Mouse (Mus musculus): ENCODE results near the gene Fam81a. TPM values are rescaled to one million over a fixed set of nuclear protein-coding genes. Genes with fewer than 3 reads are reported as not detected.

The Fam81a gene
- total RNA-seq, 2 experiments from 2014 or later: 20.2 to 20.8 TPM

GRCm38 (mm10) chr9:70067497-70067896 is 74.9 kb downstream of the Fam81a start:
- DNase-seq: no peak
- intact Hi-C loops (cut with DNase I): no loop called here

GRCm38 (mm10) chr9:70062012-70062411 is 80.3 kb downstream of the Fam81a start:
- no peak for DNase-seq
- intact Hi-C loops (cut with DNase I): no loop called here

GRCm38 (mm10) chr9:70053411-70053810 is 88.9 kb downstream of the Fam81a start:
- no peak for DNase-seq
- intact Hi-C loops (cut with DNase I): no loop called here

GRCm38 (mm10) chr9:70052730-70053129 is 89.6 kb downstream of the Fam81a start:
- intact Hi-C loops (cut with DNase I): no loop called here
- no peak for DNase-seq

GRCm38 (mm10) chr9:70049839-70050238 is 92.5 kb downstream of the Fam81a start:
- DNase-seq: no peak

GRCm38 (mm10) chr9:70049416-70049783 is 93.0 kb downstream of the Fam81a start:
- peak in 1 of 2 experiments; percentile 23 for DNase-seq
- intact Hi-C loops (cut with DNase I): no loop called here

More at GRCm38 (mm10) chr9:70049839-70050238, 92.5 kb downstream of the Fam81a start:
- intact Hi-C loops (cut with DNase I): no loop called here

GRCm38 (mm10) chr9:70048751-70049415 is 93.5 kb downstream of the Fam81a start:
- DNase-seq: peak; percentile 64 to 71
- intact Hi-C loops (cut with DNase I): no loop called here

GRCm38 (mm10) chr9:70048280-70048679 is 94.1 kb downstream of the Fam81a start:
- intact Hi-C loops (cut with DNase I): no loop called here
- DNase-seq: no peak

GRCm38 (mm10) chr9:70047839-70048238 is 94.5 kb downstream of the Fam81a start:
- intact Hi-C loops (cut with DNase I): no loop called here
- DNase-seq: no peak

GRCm38 (mm10) chr9:70046255-70046654 is 96.1 kb downstream of the Fam81a start:
- intact Hi-C loops (cut with DNase I): no loop called here
- no peak for DNase-seq

GRCm38 (mm10) chr9:70044865-70045264 is 97.5 kb downstream of the Fam81a start:
- no peak for DNase-seq
- intact Hi-C loops (cut with DNase I): no loop called here

- intact Hi-C loops (cut with DNase I): no loop called here
- no peak for DNase-seq
Measured at GRCm38 (mm10) chr9:70042935-70043334, 99.4 kb downstream of the Fam81a start.

- no peak for DNase-seq
- intact Hi-C loops (cut with DNase I): no loop called here
Measured at GRCm38 (mm10) chr9:70042137-70042536, 100.2 kb downstream of the Fam81a start.

GRCm38 (mm10) chr9:70040570-70040969 is 101.8 kb downstream of the Fam81a start:
- DNase-seq: no peak

GRCm38 (mm10) chr9:70039597-70040385 is 102.6 kb downstream of the Fam81a start:
- intact Hi-C loops (cut with DNase I): no loop called here
- DNase-seq: no peak

More at GRCm38 (mm10) chr9:70040570-70040969, 101.8 kb downstream of the Fam81a start:
- intact Hi-C loops (cut with DNase I): no loop called here

Other genes starting within 250 kb of the Fam81a start
- gene Bnip2, start 153.1 kb downstream of the Fam81a start, total RNA-seq (2021): 100 to 1,000 TPM; 102 to 107 TPM
- 10 to 100 TPM; 73.3 to 77.8 TPM for gene Gtf2a2, start 130.0 kb downstream of the Fam81a start, total RNA-seq (2021)
- gene Gcnt3, start 104.5 kb downstream of the Fam81a start, total RNA-seq (2021): not detected
- 10 to 100 TPM; 22.6 to 23.3 TPM for gene Myo1e, start 64.8 kb upstream of the Fam81a start, total RNA-seq (2021)